Mouse (Mus musculus) neural tube, embryonic 10.5 days (tissue): Measurements from ENCODE around the gene Hspa2.

ENCODE experiments used
- DNase-seq: peaks from one replicate; pipeline ENCODE4 v3.0.0-alpha.2; 2017; ENCODE audit warnings: low spot score; ENCODE audit errors: extremely low spot score

Hspa2 gene

GRCm38 (mm10) chr12:76377726-76378125 lies 26.2 kb upstream of the Hspa2 start:
- DNase-seq: no peak

- no peak for DNase-seq
Observed at GRCm38 (mm10) chr12:76378556-76378955, 25.4 kb upstream of the Hspa2 start.

- no peak for DNase-seq
Observed at GRCm38 (mm10) chr12:76380151-76380550, 23.8 kb upstream of the Hspa2 start.

DNA sequence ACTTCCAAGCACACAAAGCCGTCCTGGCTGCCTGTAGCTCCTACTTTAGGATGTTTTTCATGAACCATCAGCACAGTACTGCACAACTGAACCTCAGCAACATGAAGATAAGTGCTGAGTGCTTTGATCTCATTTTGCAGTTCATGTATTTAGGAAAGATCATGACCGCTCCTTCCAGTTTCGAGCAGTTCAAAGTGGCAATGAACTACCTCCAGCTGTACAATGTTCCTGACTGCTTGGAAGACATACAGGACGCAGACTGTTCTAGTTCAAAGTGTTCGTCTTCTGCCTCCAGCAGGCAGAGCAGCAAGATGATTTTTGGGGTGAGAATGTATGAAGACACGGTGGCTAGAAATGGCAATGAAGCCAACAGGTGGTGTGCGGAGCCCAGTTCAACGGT lies 18.6 kb upstream of the Hspa2 start:
- no peak for DNase-seq

GRCm38 (mm10) chr12:76388794-76389193 lies 15.2 kb upstream of the Hspa2 start:
- no peak for DNase-seq

DNA sequence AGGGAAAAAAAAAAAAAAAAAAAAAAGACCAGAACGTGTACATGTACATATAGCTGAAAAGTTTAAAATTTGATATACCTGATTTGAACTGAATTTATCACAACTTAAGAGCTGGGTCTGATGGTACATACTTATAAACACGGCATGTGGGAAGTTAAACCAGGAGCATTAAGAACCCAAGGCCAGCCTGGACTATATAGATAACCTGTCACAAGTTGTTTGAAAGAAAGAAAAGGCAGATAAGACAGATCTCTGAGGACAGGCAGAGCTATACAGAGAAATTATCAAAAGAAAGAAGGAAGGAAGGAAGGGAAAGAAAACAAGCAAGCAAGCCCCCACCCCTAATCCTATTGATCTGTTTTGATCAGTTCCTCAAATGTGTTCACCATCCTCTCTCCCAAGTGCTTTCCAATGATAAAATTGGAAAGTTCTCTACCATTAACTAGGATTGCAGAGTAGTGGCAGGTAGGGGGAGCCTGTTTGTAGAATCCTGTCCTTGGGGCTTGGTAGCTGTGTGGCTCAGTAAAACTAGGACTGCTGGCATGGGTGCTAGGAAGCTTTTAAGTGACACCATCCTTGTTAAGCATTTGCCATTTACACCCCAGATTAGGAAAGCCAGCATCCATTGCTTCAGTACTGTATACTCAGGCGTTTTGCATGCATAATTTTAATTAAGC lies 12.2 kb upstream of the Hspa2 start:
- DNase-seq: no peak

DNA sequence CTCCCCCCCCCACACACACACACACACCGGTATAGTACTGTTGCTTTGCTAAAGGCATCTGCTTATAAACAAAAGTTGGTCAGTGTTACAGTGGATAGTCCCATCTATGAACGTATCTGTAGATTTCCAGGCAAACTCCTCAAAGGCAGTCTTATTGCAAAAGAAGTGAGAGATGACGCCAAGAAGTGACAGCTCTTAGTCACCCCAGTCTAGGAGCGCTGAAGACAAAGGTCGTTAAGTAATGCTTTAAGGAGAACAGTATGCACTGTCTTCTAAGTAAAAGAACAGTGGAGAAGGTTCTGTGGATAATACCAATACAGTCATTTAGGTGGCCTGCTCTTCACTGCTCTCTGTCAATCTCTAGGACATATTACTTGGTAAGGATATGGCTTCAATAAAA lies 11.0 kb upstream of the Hspa2 start:
- DNase-seq: no peak

GRCm38 (mm10) chr12:76397281-76397680 lies 6.7 kb upstream of the Hspa2 start:
- DNase-seq: no peak

- no peak for DNase-seq
Observed at GRCm38 (mm10) chr12:76401674-76402073, 2.3 kb upstream of the Hspa2 start.

GRCm38 (mm10) chr12:76402991-76403885 lies 738 bp upstream of the Hspa2 start:
- DNase-seq: peak; percentile 27

DNA sequence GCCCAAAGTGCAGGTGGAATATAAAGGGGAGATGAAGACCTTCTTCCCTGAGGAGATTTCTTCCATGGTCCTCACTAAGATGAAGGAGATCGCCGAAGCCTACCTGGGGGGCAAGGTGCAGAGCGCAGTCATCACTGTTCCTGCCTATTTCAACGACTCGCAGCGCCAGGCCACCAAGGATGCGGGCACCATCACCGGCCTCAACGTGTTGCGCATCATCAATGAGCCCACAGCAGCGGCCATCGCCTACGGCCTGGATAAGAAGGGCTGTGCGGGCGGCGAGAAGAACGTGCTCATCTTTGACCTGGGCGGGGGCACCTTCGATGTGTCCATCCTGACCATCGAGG lies 833 bp downstream of the Hspa2 start:
- no peak for DNase-seq

DNA sequence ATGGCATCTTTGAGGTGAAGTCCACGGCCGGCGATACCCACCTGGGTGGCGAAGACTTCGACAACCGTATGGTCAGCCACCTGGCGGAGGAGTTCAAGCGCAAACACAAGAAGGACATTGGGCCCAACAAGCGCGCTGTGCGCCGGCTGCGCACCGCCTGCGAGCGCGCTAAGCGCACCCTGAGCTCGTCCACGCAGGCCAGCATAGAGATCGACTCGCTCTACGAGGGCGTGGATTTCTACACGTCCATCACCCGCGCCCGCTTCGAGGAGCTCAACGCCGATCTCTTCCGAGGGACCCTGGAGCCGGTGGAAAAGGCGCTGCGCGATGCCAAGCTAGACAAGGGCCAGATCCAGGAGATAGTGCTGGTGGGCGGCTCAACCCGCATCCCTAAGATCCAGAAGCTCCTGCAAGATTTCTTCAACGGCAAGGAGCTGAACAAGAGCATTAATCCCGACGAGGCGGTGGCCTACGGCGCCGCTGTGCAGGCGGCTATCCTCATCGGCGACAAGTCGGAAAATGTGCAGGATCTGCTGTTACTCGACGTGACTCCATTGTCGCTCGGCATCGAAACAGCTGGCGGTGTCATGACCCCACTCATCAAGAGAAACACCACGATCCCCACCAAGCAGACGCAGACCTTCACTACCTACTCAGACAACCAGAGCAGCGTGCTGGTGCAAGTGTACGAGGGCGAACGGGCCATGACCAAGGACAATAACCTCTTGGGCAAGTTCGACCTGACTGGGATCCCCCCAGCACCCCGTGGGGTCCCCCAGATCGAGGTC lies 1.4 kb downstream of the Hspa2 start:
- peak; percentile 63 for DNase-seq

- peak; percentile 58 for DNase-seq
Observed at GRCm38 (mm10) chr12:76405971-76406370, 2.0 kb downstream of the Hspa2 start.

DNA sequence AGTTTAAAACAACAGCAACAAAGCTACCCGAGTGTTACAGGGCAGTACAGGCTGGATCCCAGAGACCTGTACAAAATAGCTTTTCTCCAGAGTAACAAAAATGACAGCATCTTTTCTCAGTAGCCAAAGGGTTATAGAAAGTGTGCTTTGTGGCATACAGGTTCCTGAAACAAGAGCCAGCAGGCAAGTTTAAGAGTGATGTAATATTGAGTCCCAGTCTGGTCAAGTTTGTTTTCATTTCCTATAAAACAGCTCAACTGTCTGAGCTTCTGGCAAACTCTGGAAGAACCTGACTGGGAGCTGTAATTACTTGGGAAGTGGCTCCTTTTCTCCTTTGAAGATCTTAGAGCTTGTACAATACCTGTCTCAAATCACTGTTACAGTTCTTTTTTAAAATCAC lies 3.2 kb downstream of the Hspa2 start:
- DNase-seq: no peak

- DNase-seq: no peak
Observed at GRCm38 (mm10) chr12:76409166-76409565, 5.2 kb downstream of the Hspa2 start.

DNA sequence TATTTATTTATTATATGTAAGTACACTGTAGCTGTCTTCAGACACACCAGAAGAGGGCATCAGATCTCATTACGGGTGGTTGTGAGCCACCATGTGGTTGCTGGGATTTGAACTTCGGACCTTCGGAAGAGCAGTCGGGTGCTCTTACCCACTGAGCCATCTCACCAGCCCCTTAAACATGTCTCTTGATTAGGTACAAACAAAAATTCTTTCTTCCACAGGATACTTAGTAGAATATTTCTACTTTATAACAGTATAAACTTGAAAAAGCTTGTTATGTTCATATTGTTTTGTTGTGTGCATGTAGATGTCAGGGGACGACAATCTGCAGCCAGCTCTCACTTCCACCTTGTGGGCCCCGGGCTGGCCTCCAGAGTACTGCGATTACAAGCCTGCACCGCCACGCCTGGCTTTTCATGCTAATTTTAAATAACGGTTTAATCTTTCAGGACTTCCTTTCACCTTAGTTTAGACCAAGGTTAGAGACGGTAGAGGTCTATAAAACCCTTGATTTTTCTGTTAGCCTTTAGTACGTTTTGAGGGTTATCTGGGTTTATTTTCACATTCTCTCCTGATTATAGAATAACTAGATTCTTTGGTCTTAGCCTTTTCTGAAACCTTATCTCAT lies 11.5 kb downstream of the Hspa2 start:
- DNase-seq: no peak

DNA sequence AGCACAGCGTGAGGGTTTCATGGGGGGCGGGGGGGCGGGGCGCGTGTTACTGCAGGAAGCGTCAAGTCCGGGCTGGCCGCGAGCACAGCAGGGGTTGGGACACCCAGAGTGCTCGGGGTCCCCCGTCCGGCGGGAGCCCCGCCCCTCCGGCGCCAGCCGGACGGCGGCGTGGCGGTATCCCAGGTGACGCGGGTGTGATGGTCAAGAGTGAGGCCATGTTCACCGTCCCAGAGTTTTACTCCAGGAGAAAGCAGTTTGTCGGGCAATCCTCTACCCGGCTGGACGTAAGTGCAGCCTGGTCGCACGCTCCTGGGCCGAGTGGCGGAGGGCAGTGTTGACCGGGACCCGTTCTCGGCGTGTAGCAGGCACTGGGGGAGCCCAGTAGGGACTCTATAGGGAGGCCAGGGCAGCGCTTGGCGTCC lies 13.5 kb downstream of the Hspa2 start, which contains the start of gene Ppp1r36:
TSS of gene Ppp1r36 (plus strand) at position 106 of the 422 bp plus-strand sequence.
- peak; percentile 56 for DNase-seq

DNA sequence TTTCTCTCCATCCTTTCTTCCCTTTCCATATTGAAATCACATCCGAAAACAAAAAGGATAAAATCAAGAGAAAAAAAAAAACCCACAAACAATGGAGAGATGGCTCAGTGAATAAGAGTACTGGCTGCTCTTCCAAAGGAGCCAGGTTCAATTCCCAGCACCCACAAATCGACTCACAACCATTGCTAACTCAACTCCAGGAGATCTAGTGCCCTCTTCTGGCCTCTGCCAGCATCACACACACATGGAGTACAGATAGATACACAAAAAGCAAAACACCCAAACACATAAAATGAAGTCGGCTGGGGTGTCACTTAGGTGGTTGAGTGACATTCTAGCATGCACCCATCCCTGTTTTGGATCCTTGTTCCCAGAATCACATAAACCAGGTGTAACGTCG lies 14.4 kb downstream of the Hspa2 start:
- no peak for DNase-seq

- DNase-seq: no peak
Observed at GRCm38 (mm10) chr12:76425256-76425655, 21.3 kb downstream of the Hspa2 start.

GRCm38 (mm10) chr12:76427546-76427945 lies 23.6 kb downstream of the Hspa2 start:
- no peak for DNase-seq

- DNase-seq: no peak
Observed at GRCm38 (mm10) chr12:76430879-76431406, 27.0 kb downstream of the Hspa2 start.
